Mouse (Mus musculus) MEL (cell line): Measurements from ENCODE around the gene Gng12. TPM values are rescaled to one million over a fixed set of nuclear protein-coding genes. Genes with fewer than 3 reads are reported as not detected.

ENCODE experiments used
- CHD1 ChIP-seq: IDR thresholded peaks from 2 replicates; pipeline ENCODE4 v1.6.1; 2012; ENCODE audit warnings: low read depth, mild to moderate bottlenecking, inconsistent platforms, low read length, improper control_type of control experiment
- CHD2 ChIP-seq: IDR thresholded peaks from 2 replicates; pipeline ENCODE4 v1.6.1; 2011; ENCODE audit warnings: low read length, improper control_type of control experiment
- CTCF ChIP-seq, 3 experiments: IDR thresholded peaks in 2 of 3; conservative IDR thresholded peaks in 1 of 3; 2 replicates each; pipeline ENCODE4 v1.5.1; 2011 to 2012; ENCODE audit warnings: low read length in 3 of 3, low read depth in 2 of 3, mild to moderate bottlenecking in 2 of 3, improper control_type of control experiment in 1 of 3, inconsistent platforms in 1 of 3, mixed read lengths in 1 of 3, moderate library complexity in 1 of 3; ENCODE audit not compliant: control insufficient read depth in 1 of 3, insufficient read depth in 1 of 3, poor library complexity in 1 of 3, severe bottlenecking in 1 of 3
- ELF1 ChIP-seq: IDR thresholded peaks from 2 replicates; pipeline ENCODE4 v1.6.1; 2014; ENCODE audit warnings: low read depth, mild to moderate bottlenecking, inconsistent platforms, low read length, improper control_type of control experiment, moderate library complexity
- EP300 ChIP-seq, 2 experiments: IDR thresholded peaks; 2 replicates each; pipeline ENCODE4 v1.6.1; 2011; ENCODE audit warnings: improper control_type of control experiment in 2 of 2, low read length in 2 of 2, low read depth in 1 of 2, mild to moderate bottlenecking in 1 of 2
- ETS1 ChIP-seq: IDR thresholded peaks from 2 replicates; pipeline ENCODE4 v1.6.1; 2012; ENCODE audit warnings: low read depth, mild to moderate bottlenecking, inconsistent platforms, low read length, improper control_type of control experiment, moderate library complexity
- GABPA ChIP-seq: IDR thresholded peaks from 2 replicates; pipeline ENCODE4 v1.6.1; 2012; ENCODE audit warnings: low read depth, mild to moderate bottlenecking, inconsistent platforms, low read length, improper control_type of control experiment, moderate library complexity
- GATA1 ChIP-seq: IDR thresholded peaks from 2 replicates; pipeline ENCODE4 v1.6.1; 2011; ENCODE audit warnings: low read depth, low read length, improper control_type of control experiment
- HCFC1 ChIP-seq: IDR thresholded peaks from 2 replicates; pipeline ENCODE4 v1.6.1; 2012; ENCODE audit warnings: low read depth, mild to moderate bottlenecking, inconsistent platforms, low read length, improper control_type of control experiment, moderate library complexity
- JUND ChIP-seq: IDR thresholded peaks from 2 replicates; pipeline ENCODE4 v1.6.1; 2011; ENCODE audit warnings: low read depth, mild to moderate bottlenecking, improper control_type of control experiment, low read length
- MAFK ChIP-seq: IDR thresholded peaks from 2 replicates; pipeline ENCODE4 v1.6.1; 2011; ENCODE audit warnings: low read depth, mild to moderate bottlenecking, low read length, improper control_type of control experiment, borderline replicate concordance
- MAX ChIP-seq: IDR thresholded peaks from 2 replicates; pipeline ENCODE4 v1.6.1; 2011; ENCODE audit warnings: low read length, improper control_type of control experiment
- MXI1 ChIP-seq: IDR thresholded peaks from 2 replicates; pipeline ENCODE4 v1.6.1; 2011; ENCODE audit warnings: mild to moderate bottlenecking, low read depth, low read length, improper control_type of control experiment
- MYB ChIP-seq: IDR thresholded peaks from 2 replicates; pipeline ENCODE4 v1.6.1; 2011; ENCODE audit warnings: mild to moderate bottlenecking, low read depth, low read length, improper control_type of control experiment
- MYC ChIP-seq: IDR thresholded peaks from 2 replicates; pipeline ENCODE4 v1.6.1; 2011; ENCODE audit warnings: low read depth, mild to moderate bottlenecking, low read length, improper control_type of control experiment, moderate library complexity
- NELFE ChIP-seq: IDR thresholded peaks from 2 replicates; pipeline ENCODE4 v1.6.1; 2011; ENCODE audit warnings: low read depth, low read length, improper control_type of control experiment
- POLR2A ChIP-seq, 2 experiments: IDR thresholded peaks; 2 replicates each; pipeline ENCODE4 v1.6.1; 2011 to 2012; ENCODE audit warnings: low read length in 2 of 2, mild to moderate bottlenecking in 2 of 2, control low read depth in 1 of 2, improper control_type of control experiment in 1 of 2, low read depth in 1 of 2, moderate library complexity in 1 of 2; ENCODE audit not compliant: control insufficient read depth in 1 of 2, insufficient read depth in 1 of 2, poor library complexity in 1 of 2
- POLR2AphosphoS2 ChIP-seq: IDR thresholded peaks from 2 replicates; pipeline ENCODE4 v1.6.1; 2011; ENCODE audit warnings: low read length, improper control_type of control experiment
- POLR2AphosphoS5 ChIP-seq: IDR thresholded peaks from 2 replicates; pipeline ENCODE4 v1.6.1; 2012; ENCODE audit warnings: low read depth, borderline replicate concordance, mild to moderate bottlenecking, inconsistent platforms, low read length, moderate library complexity, mixed read lengths
- SIN3A ChIP-seq: IDR thresholded peaks from 2 replicates; pipeline ENCODE4 v1.6.1; 2012; ENCODE audit warnings: low read length, improper control_type of control experiment, inconsistent platforms
- TAL1 ChIP-seq: IDR thresholded peaks from 2 replicates; pipeline ENCODE4 v1.6.1; 2012; ENCODE audit warnings: mild to moderate bottlenecking, inconsistent platforms, low read length, moderate library complexity, mixed read lengths
- UBTF ChIP-seq: IDR thresholded peaks from 2 replicates; pipeline ENCODE4 v1.6.1; 2012; ENCODE audit warnings: low read depth, mild to moderate bottlenecking, inconsistent platforms, low read length, improper control_type of control experiment, moderate library complexity, borderline replicate concordance; ENCODE audit not compliant: insufficient read depth
- USF1 ChIP-seq: IDR thresholded peaks from 2 replicates; pipeline ENCODE4 v1.6.1; 2014; ENCODE audit warnings: low read depth, mild to moderate bottlenecking, inconsistent platforms, low read length, improper control_type of control experiment, moderate library complexity
- ZKSCAN1 ChIP-seq: IDR thresholded peaks from 2 replicates; pipeline ENCODE4 v1.6.1; 2012; ENCODE audit warnings: low read depth, mild to moderate bottlenecking, inconsistent platforms, low read length, improper control_type of control experiment, moderate library complexity
- ZNF384 ChIP-seq: IDR thresholded peaks from 2 replicates; pipeline ENCODE4 v1.6.1; 2012; ENCODE audit warnings: low read depth, mild to moderate bottlenecking, inconsistent platforms, low read length, improper control_type of control experiment
- polyA plus RNA-seq, 2 experiments: library from polyadenylated mRNA; stranded (reverse) in 1 of 2; unstranded in 1 of 2; fragments of >175 nt in 1 of 2; fragments of >200 nt in 1 of 2; gene quantifications; 2 replicates each; pipeline versions ENCODE4 v1.2.1 to v1.2.4; 2012; ENCODE audit warnings: low replicate concordance in 2 of 2, low read depth in 1 of 2; ENCODE audit not compliant: insufficient read length in 2 of 2, insufficient read depth in 1 of 2, missing spikeins in 1 of 2
- total RNA-seq: library from RNA; depleted of rRNA; stranded (reverse); fragments of 300-350 nt; gene quantifications from 2 replicates; pipeline ENCODE4 v1.2.3, GENCODE M21; 2012

Gng12 gene
- total and polyA plus RNA-seq, 3 experiments, result 16.8 to 44.0 TPM; not detected in 1

DNA sequence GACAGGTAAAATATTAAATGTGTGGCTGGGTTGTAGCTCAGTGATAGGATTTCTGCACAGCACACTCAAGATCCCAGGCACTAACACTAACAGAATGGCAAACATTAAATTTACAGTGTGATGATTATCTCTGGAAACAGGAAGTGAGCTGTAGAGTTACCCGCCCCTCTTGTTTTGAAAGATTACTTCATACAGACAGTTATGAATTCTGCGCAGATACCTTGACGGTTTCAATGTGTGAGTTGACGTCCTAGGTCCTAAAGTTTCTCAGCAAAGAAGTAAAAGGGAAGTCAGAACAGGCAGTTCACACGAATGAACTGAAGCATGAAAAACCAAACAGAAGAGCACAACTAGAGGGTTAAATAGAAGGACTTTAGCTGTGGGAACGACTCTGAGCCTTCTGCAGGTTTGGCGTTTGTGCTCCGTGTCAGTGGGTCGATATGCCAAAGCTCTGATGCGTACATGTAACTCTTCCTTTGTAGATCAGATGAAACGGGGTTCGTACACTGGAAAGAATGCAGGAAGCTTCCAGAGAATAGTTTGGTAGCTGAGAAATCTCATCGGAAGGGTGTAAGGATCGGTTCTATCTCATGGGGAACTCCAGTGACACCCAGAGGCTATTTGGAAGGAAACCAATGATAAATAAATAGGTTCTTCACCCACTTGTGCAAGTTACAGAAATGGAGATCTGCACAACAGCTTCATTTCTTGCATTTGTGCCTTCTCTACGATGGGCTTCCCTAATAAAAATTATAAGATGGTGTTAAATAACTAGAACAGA, 160.1 kb downstream of the Gng12 start (continued):
- TF ChIP-seq POLR2AphosphoS2 (peak; percentile 60; the same call in 1 of the 2 replicates), ELF1 (peak; percentile 73), EP300 (IDR thresholded peaks at IDR 0.05; ENCODE audit: low read depth in 1 of 2, low read length in 2 of 2) (peak; percentile 73 to 81), GATA1 (peak; percentile 82), MYC (0 out of 2 replicates have a peak, but pooled peaks have one; percentile 25), CHD1 (no peak), HCFC1 (peak; percentile 50; the same call in 1 of the 2 replicates), USF1 (no peak), SIN3A (peak; percentile 62; the same call in 1 of the 2 replicates), MYB (peak; percentile 78), CHD2 (no peak), ETS1 (peak; percentile 94), JUND (no peak), MXI1 (peak; percentile 59; the same call in 1 of the 2 replicates), MAX (0 out of 2 replicates have a peak, but pooled peaks have one; percentile 28), ZNF384 (no peak), CTCF (IDR thresholded peaks at IDR 0.05 in 2 of 3, conservative IDR thresholded peaks at IDR 0.05 in 1 of 3; ENCODE audit: control insufficient read depth in 1 of 3, insufficient read depth in 1 of 3, low read depth in 2 of 3, low read length in 3 of 3, poor library complexity in 1 of 3, severe bottlenecking in 1 of 3) (peak in 1 of 3 experiments; percentile 26; a peak in 2 of 6 replicates), TAL1 (no peak), UBTF (no peak), POLR2A (IDR thresholded peaks at IDR 0.05; ENCODE audit: control insufficient read depth in 1 of 2, insufficient read depth in 1 of 2, low read depth in 1 of 2, low read length in 2 of 2, poor library complexity in 1 of 2) (peak in 1 of 2 experiments; percentile 30; a peak in 1 of 4 replicates), POLR2AphosphoS5 (no peak), GABPA (no peak), MAFK (no peak), ZKSCAN1 (no peak), NELFE (no peak)
